13 mouse cellular contexts compared by ENCODE assay signal in the genomic region with DNA sequence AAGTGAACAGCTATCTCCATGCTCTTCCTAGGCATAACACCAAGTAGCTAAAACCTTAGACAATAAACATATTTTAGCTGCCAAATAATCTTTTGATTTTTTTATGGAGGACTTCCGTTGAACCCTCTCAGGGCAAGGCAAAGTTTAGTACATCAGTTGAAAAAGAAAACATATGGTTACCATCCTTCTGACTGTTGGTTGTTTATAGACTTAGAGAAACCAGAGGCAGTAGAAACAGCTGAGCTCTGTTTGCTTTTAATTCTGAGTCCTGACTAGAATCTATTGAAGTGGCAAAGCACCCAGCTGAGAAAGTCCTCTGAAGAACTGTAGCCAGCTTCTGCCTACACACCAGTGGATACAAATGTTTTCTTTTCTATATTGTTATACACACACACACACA.
A peak's percentile ranks its signal among the peaks of the same experiment; 100 is the strongest.
DNase-seq lines count a peak whose midpoint lies in the region; ATAC-seq and TF ChIP-seq lines count a peak whose summit lies in the region.
"Had no signal": no experiment of that assay in that cellular context is flagged by ENCODE, and none has a peak within 500 bp of the region (broad histone marks: within the 10 kb centered on the region; RNA-seq: fewer than 3 reads in every experiment).

No protein-coding gene starts in this region.

- no peaks in the 10 kb centered on the region for H3K36me3 ChIP-seq in embryonic facial prominence, embryonic 11.5 days (replicated peaks; ENCODE audit: control insufficient read depth, insufficient read depth, low read depth, low read length)
- H3K36me3 ChIP-seq in embryonic facial prominence, embryonic 10.5 days (replicated peaks) = no peaks in the 10 kb centered on the region
- H3K36me3 ChIP-seq in kidney, postnatal 0 days (ENCODE audit: insufficient read depth, low read length) = no peaks in the 10 kb centered on the region
- H3K36me3 ChIP-seq in liver, embryonic 11.5 days (ENCODE audit: control insufficient read depth, insufficient read depth, low read length) = no peaks in the 10 kb centered on the region
- H3K36me3 ChIP-seq: heart, embryonic 10.5 days had no signal

- no peak overlapping the region for H3K9ac ChIP-seq in embryonic facial prominence, embryonic 11.5 days (replicated peaks; ENCODE audit: low read length)
- no peak overlapping the region for H3K9ac ChIP-seq in kidney, postnatal 0 days (ENCODE audit: low read depth, low read length)
- H3K9ac ChIP-seq in liver, embryonic 11.5 days (ENCODE audit: low read depth, low read length) = no peak overlapping the region
- H3K9ac ChIP-seq: liver, embryonic 14.5 days had no signal

- H3K4me1 ChIP-seq in embryonic facial prominence, embryonic 11.5 days (ENCODE audit: control insufficient read depth, insufficient read depth, low read length) = no peaks in the 10 kb centered on the region
- H3K4me1 ChIP-seq in embryonic facial prominence, embryonic 10.5 days = peaks cover 15% of the 10 kb centered on the region
- no peaks in the 10 kb centered on the region for H3K4me1 ChIP-seq in kidney, postnatal 0 days (replicated peaks; ENCODE audit: insufficient read depth, low read length)
- no peaks in the 10 kb centered on the region for H3K4me1 ChIP-seq in liver, embryonic 11.5 days (replicated peaks; ENCODE audit: control insufficient read depth, insufficient read depth, low read length)
- H3K4me1 ChIP-seq: heart, embryonic 10.5 days had no signal

- no peaks in the 10 kb centered on the region for H3K9me3 ChIP-seq in embryonic facial prominence, embryonic 11.5 days (replicated peaks; ENCODE audit: control insufficient read depth, low read length)
- H3K9me3 ChIP-seq in embryonic facial prominence, embryonic 10.5 days = no peaks in the 10 kb centered on the region
- no peaks in the 10 kb centered on the region for H3K9me3 ChIP-seq in kidney, postnatal 0 days (replicated peaks; ENCODE audit: low read length)
- no peaks in the 10 kb centered on the region for H3K9me3 ChIP-seq in liver, embryonic 11.5 days (ENCODE audit: control insufficient read depth, low read length)
- H3K9me3 ChIP-seq: heart, embryonic 10.5 days had no signal

- DNase-seq in embryonic facial prominence, embryonic 11.5 days (ENCODE audit: low spot score) = peak; percentile 31
- DNase-seq in embryonic facial prominence, embryonic 10.5 days (ENCODE audit: low spot score) = no peak
- DNase-seq in kidney, postnatal 0 days (ENCODE audit: low spot score) = peak; percentile 80
- DNase-seq in kidney, postnatal 10 days = no peak
- peak; percentile 62 for DNase-seq in embryo, embryonic 10.5 days (ENCODE audit: low spot score)
- DNase-seq in mesoderm, embryonic 11.5 days (ENCODE audit: low read depth, low spot score) = peak; percentile 38
- DNase-seq in liver, embryonic 11.5 days (ENCODE audit: low spot score) = no peak
- DNase-seq in frontal cortex, postnatal 10 days (ENCODE audit: low spot score in 2 of 2) = no peak
- DNase-seq: gastrocnemius, adult 2 months; spleen, adult 18-20 months had no signal

- no peak overlapping the region for H3K4me2 ChIP-seq in embryonic facial prominence, embryonic 11.5 days (ENCODE audit: low read depth, low read length)
- H3K4me2 ChIP-seq in kidney, postnatal 0 days (ENCODE audit: low read length) = no peak overlapping the region
- H3K4me2 ChIP-seq in liver, embryonic 11.5 days = no peak overlapping the region

- no peak for ATAC-seq in embryonic facial prominence, embryonic 11.5 days (replicated peaks; ENCODE audit: insufficient number of reproducible peaks, low FRiP score, low TSS enrichment, low read depth)
- no peak; the same call in 1 of the 2 replicates for ATAC-seq in kidney, postnatal 0 days (replicated peaks; ENCODE audit: low FRiP score, low read depth)
- no peak for ATAC-seq in liver, embryonic 11.5 days (replicated peaks; ENCODE audit: low FRiP score)

- TF ChIP-seq CTCF in kidney, postnatal 0 days (IDR thresholded peaks at IDR 0.05; ENCODE audit: low read depth) = no peak

- H3K27me3 ChIP-seq in embryonic facial prominence, embryonic 11.5 days (ENCODE audit: control insufficient read depth, insufficient read depth, low read length) = no peaks in the 10 kb centered on the region
- no peaks in the 10 kb centered on the region for H3K27me3 ChIP-seq in embryonic facial prominence, embryonic 10.5 days (replicated peaks; ENCODE audit: low read depth, poor library complexity, severe bottlenecking)
- H3K27me3 ChIP-seq in kidney, postnatal 0 days (ENCODE audit: insufficient read depth, low read length) = no peaks in the 10 kb centered on the region
- H3K27me3 ChIP-seq in liver, embryonic 11.5 days (replicated peaks; ENCODE audit: control insufficient read depth, insufficient read depth, low read length) = no peaks in the 10 kb centered on the region

- H3K4me3 ChIP-seq in embryonic facial prominence, embryonic 11.5 days (ENCODE audit: low read depth, low read length) = no peak overlapping the region
- no peak overlapping the region for H3K4me3 ChIP-seq in embryonic facial prominence, embryonic 10.5 days
- H3K4me3 ChIP-seq in kidney, postnatal 0 days (replicated peaks; ENCODE audit: low read depth, low read length) = no peak overlapping the region
- H3K4me3 ChIP-seq in liver, embryonic 11.5 days (ENCODE audit: low read depth, low read length) = no peak overlapping the region
- H3K4me3 ChIP-seq: erythroblast, embryonic 14.5 days; gastrocnemius, adult 2 months; heart, embryonic 10.5 days had no signal

- WGBS in embryonic facial prominence, embryonic 11.5 days = 35% methylated on average over 1 of the region's 1 CpGs
- WGBS in embryonic facial prominence, embryonic 10.5 days = 32% methylated on average over 1 of the region's 1 CpGs
- 42% methylated on average over 1 of the region's 1 CpGs for WGBS in kidney, postnatal 0 days
- WGBS in liver, embryonic 11.5 days = 74% methylated on average over 1 of the region's 1 CpGs

- H3K27ac ChIP-seq in embryonic facial prominence, embryonic 11.5 days (replicated peaks; ENCODE audit: low read depth, low read length) = no peak overlapping the region
- H3K27ac ChIP-seq in embryonic facial prominence, embryonic 10.5 days (replicated peaks) = no peak overlapping the region
- H3K27ac ChIP-seq in kidney, postnatal 0 days = no peak overlapping the region
- H3K27ac ChIP-seq in liver, embryonic 11.5 days (ENCODE audit: low read depth, low read length) = no peak overlapping the region
- H3K27ac ChIP-seq: gastrocnemius, adult 2 months; heart, embryonic 10.5 days; liver, embryonic 14.5 days had no signal

Comparison
In these comparisons a context has a peak if more than half of its experiments do, and no peak if none do; other contexts are left out.
1. DNase-seq: peak in embryonic facial prominence, embryonic 11.5 days (single experiment), kidney, postnatal 0 days (single experiment), embryo, embryonic 10.5 days (single experiment) and mesoderm, embryonic 11.5 days (single experiment); none in embryonic facial prominence, embryonic 10.5 days (single experiment), kidney, postnatal 10 days (single experiment), liver, embryonic 11.5 days (single experiment) and frontal cortex, postnatal 10 days (0 of 2).